Mouse (Mus musculus) adrenal gland (tissue): Measurements from ENCODE around the gene Fpgs.

Experiments
- intact Hi-C: fragments of 180-260 bp; cut with DNase I; formaldehyde crosslinking; loops from one replicate; pipeline ENCODE4 v1.15.1; 2025

Fpgs gene

DNA sequence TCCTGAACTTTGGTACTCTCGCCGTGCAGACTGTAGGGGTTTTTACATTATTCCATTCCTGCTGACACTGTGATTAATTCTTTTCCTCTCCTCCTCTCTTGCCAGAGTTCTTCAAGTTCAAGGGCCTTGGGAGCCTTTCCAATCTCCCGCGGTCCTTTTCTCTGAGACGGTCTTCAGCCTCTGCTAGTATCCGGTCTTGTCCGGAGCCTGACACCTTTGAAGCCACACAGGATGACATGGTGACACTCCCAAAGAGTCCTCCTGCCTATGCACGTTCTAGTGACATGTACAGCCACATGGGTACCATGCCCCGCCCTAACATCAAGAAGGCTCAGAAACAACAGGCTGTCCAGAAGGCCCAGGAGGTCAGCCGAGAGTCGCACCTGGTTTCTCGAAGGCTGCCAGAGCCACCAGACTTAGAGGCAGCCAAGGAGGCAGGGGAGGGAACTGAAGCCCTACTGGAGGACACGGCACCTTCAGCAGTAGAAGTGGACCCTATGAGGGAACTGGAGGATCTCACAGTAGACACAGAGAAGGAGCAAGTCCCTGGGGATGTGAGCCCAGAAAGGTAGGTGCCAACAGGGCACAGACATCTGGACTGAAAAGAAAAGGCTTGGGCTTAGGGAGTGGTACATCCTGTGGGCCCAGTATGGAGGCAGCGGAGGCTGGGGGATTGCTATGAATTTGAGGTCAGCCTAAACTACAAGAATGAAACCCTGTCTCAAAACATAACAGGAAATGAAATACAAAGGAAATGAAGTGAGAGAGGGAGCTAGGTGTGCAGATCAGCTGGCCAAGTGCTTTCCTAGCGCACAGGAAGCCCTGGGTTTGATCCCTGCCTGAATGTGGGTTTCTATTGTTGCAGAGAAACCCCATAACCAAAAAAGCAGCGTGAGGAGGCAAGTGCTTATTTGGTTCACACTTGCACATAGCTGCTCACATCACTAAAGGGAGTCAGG lies 21.2 kb upstream of the Fpgs start:
- intact Hi-C loops, result no loop called here

DNA sequence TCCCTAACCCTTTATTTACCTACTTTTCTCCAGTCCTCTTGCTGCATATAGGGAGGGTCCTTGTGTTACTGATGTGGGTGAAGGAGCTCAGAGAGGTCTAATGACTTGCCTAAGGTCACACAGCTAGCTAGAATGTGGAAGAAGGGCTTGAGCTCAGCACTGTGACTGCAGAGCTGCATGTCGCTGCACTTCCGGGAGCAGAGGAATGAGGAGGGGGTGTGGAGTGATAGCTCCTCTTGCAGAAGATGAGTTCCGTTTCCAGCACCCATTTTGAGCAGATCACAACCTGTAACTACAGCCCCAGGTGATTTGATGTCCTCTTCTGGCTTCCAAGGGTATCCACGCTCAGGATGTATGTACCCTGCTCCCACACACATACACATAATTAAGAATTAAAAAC lies 20.2 kb upstream of the Fpgs start:
- intact Hi-C loops, result no loop called here

GRCm38 (mm10) chr2:32722581-32722980 lies 18.6 kb upstream of the Fpgs start:
- intact Hi-C loops, result no loop called here

DNA sequence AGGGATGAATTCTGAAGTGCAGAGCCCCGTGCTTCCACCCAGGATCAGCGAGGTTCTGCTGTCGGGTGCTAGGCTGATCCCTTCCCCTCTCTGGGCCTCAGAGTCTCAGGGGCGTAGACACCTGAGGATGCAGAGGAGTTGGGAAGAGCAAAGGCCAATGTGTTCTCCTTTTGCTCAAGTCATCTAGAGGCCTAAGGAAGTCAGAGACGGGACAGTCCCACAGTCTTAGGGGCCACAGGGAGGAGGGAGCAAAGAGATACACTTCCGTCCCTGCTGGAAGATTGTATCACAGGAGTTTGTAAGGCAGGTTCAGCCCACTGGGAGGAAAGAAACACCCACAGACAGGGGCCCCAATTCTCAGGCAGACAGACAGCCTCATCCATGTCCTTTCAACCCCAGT lies 18.1 kb upstream of the Fpgs start:
- intact Hi-C loops, result no loop called here

DNA sequence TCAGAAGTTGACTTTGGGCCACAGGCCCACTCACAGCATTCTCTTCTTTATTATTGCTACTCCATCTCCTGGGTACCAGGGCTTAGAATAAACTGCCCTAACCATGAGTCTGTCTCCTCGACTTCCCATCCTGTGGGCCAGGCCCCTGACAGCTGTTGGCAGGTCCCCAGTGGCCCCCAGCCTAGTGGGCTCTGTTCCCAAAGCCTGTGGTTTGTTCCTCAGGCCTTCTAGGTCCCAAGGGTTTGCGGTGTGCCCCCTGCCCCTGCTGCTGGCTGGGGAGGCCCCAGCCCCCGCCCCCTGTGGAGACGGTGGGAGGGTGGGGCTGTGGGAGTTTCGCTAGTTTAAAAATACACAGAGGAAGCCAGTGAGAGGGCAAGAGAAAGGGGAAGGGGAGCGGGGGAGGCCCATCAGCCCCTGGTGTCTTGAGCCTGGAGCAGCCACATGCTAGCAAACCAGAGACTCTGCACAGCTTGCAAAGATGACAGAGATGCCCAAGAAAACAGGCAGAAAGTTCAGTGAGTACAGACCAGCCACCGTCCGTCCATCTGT lies 16.8 kb upstream of the Fpgs start, which contains the start of gene Sh2d3c:
Sh2d3c (plus strand) TSS at position 375 of the 549 bp plus-strand sequence.
- intact Hi-C loops, result no loop called here

- intact Hi-C loops, result no loop called here
Measured at GRCm38 (mm10) chr2:32720053-32720452, 16.1 kb upstream of the Fpgs start.

DNA sequence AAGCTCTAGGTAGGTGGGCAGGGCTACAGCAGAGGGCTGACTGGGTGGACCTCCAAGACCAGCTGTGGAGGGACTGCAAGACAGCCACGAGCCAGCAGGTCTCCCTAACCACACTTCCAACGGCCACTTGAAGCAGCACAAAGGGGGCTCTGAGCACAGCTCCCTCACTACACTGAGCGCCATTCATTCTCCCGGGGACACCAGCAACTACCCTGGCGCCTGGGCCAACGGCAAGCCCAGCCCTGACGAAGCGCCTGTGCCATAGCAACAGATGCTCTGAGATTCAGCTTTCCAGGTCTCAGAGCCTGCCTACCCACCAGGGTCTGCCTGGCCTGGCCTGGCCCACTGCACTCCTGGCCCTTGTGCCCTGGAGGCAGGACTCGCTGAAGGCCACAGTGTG lies 14.8 kb upstream of the Fpgs start:
- intact Hi-C loops, result no loop called here

- intact Hi-C loops, result no loop called here
Measured at GRCm38 (mm10) chr2:32714987-32715425, 11.1 kb upstream of the Fpgs start.

DNA sequence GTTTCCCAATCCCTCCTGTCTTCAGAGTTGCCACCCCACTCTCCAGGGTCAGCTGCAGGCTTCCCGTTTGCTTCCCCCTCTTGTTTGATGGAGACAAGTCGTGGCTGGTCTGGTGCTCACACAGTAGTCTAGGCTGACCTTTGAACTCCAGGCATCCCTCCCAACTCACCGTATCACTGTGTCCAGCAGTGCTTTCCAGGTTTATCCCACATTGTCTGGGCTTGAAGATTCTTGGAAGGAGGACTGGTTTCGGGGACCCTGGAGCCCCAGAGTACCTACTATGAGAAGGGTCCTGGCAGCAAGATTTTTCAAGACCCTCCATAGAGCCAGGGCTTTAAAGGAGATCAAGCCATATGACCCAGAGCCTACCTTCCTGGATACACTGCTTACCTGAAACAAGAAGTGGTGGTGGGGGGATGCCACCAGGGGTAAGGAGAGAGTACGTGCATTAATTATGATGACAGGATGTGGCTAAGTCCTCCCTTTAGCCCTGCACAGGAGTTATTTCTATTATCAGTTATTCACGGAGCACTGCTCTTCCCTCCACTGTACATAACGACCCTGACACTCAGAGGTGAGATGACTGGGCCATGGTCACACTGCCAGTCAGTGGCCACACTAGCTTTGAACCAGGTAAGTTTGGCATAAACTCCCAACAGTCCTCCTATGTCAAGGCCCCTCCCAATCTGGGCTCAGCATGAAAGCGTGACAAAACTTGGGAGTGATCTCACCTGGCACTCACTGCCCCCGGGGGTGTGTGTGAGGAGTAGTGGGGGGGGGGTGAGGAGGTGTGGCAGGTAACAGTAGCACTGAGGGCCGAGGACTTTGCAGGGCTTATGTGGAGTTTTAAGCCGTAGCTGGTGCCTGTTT lies 10.4 kb upstream of the Fpgs start:
- intact Hi-C loops, result no loop called here

- intact Hi-C loops, result loop anchor here (1.0 kb wide), 1 partner anchor 44 kb away; the partner anchor contains the start of gene Tor2a
Measured at GRCm38 (mm10) chr2:32712934-32713817, 9.2 kb upstream of the Fpgs start, which contains the start of gene Cdk9. Cdk9 (minus strand) TSS chr2:32713076.

- intact Hi-C loops, result no loop called here
Measured at GRCm38 (mm10) chr2:32712586-32712933, 8.6 kb upstream of the Fpgs start.

GRCm38 (mm10) chr2:32712108-32712551 lies 8.2 kb upstream of the Fpgs start:
- intact Hi-C loops, result no loop called here

- intact Hi-C loops, result no loop called here
Measured at GRCm38 (mm10) chr2:32711301-32712056, 7.5 kb upstream of the Fpgs start.

DNA sequence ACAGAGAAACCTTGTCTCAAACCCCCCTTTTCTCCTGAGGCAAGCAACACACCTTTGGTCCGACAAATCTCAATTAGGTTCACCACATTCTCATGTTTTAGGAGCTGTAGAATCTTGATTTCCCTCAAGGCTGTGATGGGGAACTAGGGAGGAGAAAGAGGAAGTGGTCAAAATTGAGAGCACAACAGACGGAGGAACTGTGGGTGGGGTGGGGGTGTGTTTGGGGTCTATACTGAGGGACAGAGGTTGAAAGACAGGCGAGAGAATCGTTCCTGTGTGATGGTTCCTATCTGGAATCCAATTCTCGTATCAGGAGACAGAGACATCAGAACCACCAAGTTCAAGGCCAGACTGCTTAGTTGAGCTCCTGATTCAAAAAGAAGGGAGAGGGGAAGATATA lies 6.5 kb upstream of the Fpgs start:
- intact Hi-C loops, result no loop called here

DNA sequence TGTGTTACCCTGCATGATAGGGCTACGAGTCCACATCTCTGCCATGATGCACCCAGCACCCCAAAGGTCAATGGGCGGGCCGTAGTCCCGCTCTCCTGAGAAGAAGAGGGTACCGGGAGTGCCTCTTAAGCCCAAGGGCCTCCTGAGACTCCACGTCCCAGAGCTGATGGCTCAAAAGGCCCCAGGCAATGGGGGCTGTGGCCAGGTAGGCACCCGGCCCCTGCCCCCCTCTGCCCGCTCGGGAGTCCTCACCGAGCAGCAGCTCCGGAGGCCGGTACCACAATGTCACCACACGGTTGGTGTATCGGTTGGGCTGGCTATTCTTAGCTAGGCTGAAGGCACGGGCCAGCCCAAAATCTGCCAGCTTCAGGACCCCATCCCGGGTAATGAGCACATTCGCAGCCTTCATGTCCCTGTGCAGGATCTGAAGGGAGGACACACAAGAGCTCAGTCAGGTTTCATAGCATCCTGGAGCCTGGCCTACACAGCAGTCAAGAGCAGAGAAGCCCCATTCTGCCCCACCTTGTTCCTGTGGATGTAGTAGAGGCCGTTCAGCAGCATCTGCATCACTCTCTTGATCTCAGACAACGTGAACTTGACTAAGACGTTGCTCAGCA lies 5.7 kb upstream of the Fpgs start:
- intact Hi-C loops, result loop anchor here (5.0 kb wide), 1 partner anchor 153 kb away; no protein-coding TSS in a partner anchor

- intact Hi-C loops, result loop anchor here (5.0 kb wide), 1 partner anchor 154 kb away; no protein-coding TSS in a partner anchor
Measured at GRCm38 (mm10) chr2:32708643-32709042, 4.7 kb upstream of the Fpgs start.

DNA sequence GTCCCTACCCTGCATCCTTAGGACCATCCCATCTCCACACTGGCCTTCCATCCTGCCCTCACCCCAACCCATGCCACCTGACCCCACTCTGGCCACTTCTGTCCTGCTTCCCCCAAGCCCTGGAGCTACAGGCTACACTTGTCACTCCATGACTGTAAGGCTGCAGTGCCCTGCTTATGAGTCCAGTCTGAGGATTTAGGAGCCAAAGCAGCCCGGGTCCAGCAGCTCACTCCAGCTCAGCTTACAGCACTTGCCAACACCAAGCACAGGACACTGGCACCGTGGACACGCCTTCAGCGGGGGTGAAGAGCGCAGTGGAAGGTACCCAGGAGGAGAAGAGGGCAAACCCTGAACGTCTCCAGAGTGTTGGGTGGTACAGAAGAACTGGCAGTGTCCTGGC lies 3.0 kb upstream of the Fpgs start:
- intact Hi-C loops, result loop anchor here (5.0 kb wide), 1 partner anchor 155 kb away; no protein-coding TSS in a partner anchor

- intact Hi-C loops, result loop anchor here (5.0 kb wide), 1 partner anchor 157 kb away; no protein-coding TSS in a partner anchor
Measured at GRCm38 (mm10) chr2:32705018-32705417, 1.1 kb upstream of the Fpgs start.

GRCm38 (mm10) chr2:32703046-32703445 lies 899 bp downstream of the Fpgs start:
- intact Hi-C loops, result no loop called here
